Mouse (Mus musculus): ENCODE measurements around the gene Kera.

- TF ChIP-seq CTCF (IDR thresholded peaks at IDR 0.05; ENCODE audit: borderline replicate concordance, control insufficient read depth, extremely low read depth, insufficient read depth, low read length, poor library complexity) = no peak
- TF ChIP-seq POLR2A (IDR thresholded peaks at IDR 0.05; ENCODE audit: control insufficient read depth, extremely low read depth, insufficient read depth, low read length, poor library complexity) = no peak
Observed at GRCm38 (mm10) chr10:97591036-97591435, 15.6 kb upstream of the Kera start.

All from thymus, adult 2 months (tissue).